Comparison of ENCODE assay signal across 29 mouse cellular contexts in genomic region chr17:72828687-72829086, GRCm38 (mm10). TPM values are rescaled to one million over a fixed set of nuclear protein-coding genes. Genes with fewer than 3 reads are reported as not detected.
DNase-seq lines count a peak whose midpoint lies in the region; ATAC-seq and TF ChIP-seq lines count a peak whose summit lies in the region.
"Had no signal": no experiment of that assay in that cellular context is flagged by ENCODE, and none has a peak within 500 bp of the region (broad histone marks: within the 10 kb centered on the region; RNA-seq: fewer than 3 reads in every experiment).

No protein-coding gene starts in this region.

- H3K4me2 ChIP-seq in heart, embryonic 15.5 days, result no peak overlapping the region
- peak overlapping the region; percentile 1; the same call in 1 of the 2 replicates for H3K4me2 ChIP-seq in intestine, postnatal 0 days (replicated peaks; ENCODE audit: low read depth)
- H3K4me2 ChIP-seq in stomach, postnatal 0 days (replicated peaks; ENCODE audit: low read depth), result no peak overlapping the region
- H3K4me2 ChIP-seq: embryonic facial prominence, embryonic 15.5 days; forebrain, embryonic 13.5 days; hindbrain, embryonic 15.5 days; limb, embryonic 12.5 days; liver, embryonic 15.5 days; midbrain, embryonic 12.5 days; neural tube, embryonic 12.5 days had no signal

- H3K9ac ChIP-seq in heart, embryonic 15.5 days, result no peak overlapping the region
- no peak overlapping the region for H3K9ac ChIP-seq in intestine, postnatal 0 days (ENCODE audit: low read depth, low read length)
- H3K9ac ChIP-seq in stomach, postnatal 0 days (ENCODE audit: low read length), result no peak overlapping the region
- H3K9ac ChIP-seq: embryonic facial prominence, embryonic 15.5 days; forebrain, embryonic 13.5 days; hindbrain, embryonic 15.5 days; limb, embryonic 12.5 days; liver, embryonic 15.5 days; midbrain, embryonic 12.5 days; neural tube, embryonic 12.5 days had no signal

- TF ChIP-seq EP300 in stomach, postnatal 0 days (optimal IDR thresholded peaks at IDR 0.05), result no peak

- TF ChIP-seq CTCF in intestine, postnatal 0 days (IDR thresholded peaks at IDR 0.05; ENCODE audit: low read depth), result no peak
- no peak for TF ChIP-seq CTCF in stomach, postnatal 0 days (IDR thresholded peaks at IDR 0.05; ENCODE audit: low read depth)

- ATAC-seq in heart, embryonic 15.5 days (replicated peaks; ENCODE audit: insufficient number of reproducible peaks, insufficient read depth, low FRiP score, low read depth), result 0 out of 2 replicates have a peak, but pooled peaks have one; percentile 7
- peak; percentile 90 for ATAC-seq in intestine, postnatal 0 days
- peak; percentile 73 for ATAC-seq in stomach, postnatal 0 days (ENCODE audit: low FRiP score, low TSS enrichment)
- ATAC-seq: activated CD4-positive, CD25-positive, alpha-beta regulatory T cell, adult 4 months; forebrain, embryonic 13.5 days; inflammation-experienced regulatory T-cells, adult 6 months had no signal

- DNase-seq in heart, adult 18-20 months, result no peak
- DNase-seq in urinary bladder, postnatal 14 days (ENCODE audit: low spot score), result peak; percentile 6
- DNase-seq in urinary bladder, postnatal 36 days (ENCODE audit: low spot score in 2 of 2), result no peak
- DNase-seq in stomach, postnatal 0 days (ENCODE audit: low spot score), result peak; percentile 27
- no peak for DNase-seq in right cerebral cortex, adult 2 months (ENCODE audit: low spot score in 2 of 2)
- no peak for DNase-seq in kidney, adult 9 months
- DNase-seq: B cell, adult 2 months; cerebellum, adult 8-10 months; cerebellum, postnatal 25 days; gastrocnemius, postnatal 10 days; right cerebral cortex, adult 18-20 months; right cerebral cortex, postnatal 4 days; thymus, adult 18-20 months; thymus, postnatal 36 days had no signal

- 56% methylated on average over 8 of the region's 8 CpGs for WGBS in heart, embryonic 15.5 days
- 42% methylated on average over 8 of the region's 8 CpGs for WGBS in intestine, postnatal 0 days
- 56% methylated on average over 8 of the region's 8 CpGs for WGBS in stomach, postnatal 0 days

- H3K27ac ChIP-seq in heart, embryonic 15.5 days, result no peak overlapping the region
- H3K27ac ChIP-seq in intestine, postnatal 0 days (ENCODE audit: low read depth, low read length), result peak overlapping the region; percentile 73; the same call in 1 of the 2 replicates
- H3K27ac ChIP-seq in stomach, postnatal 0 days (replicated peaks), result 0 out of 2 replicates have a peak overlapping the region, but pooled peaks have one; percentile 35
- H3K27ac ChIP-seq: embryonic facial prominence, embryonic 10.5 days; embryonic facial prominence, embryonic 15.5 days; forebrain, embryonic 13.5 days; hindbrain, embryonic 10.5 days; hindbrain, embryonic 15.5 days; limb, embryonic 12.5 days; liver, embryonic 15.5 days; midbrain, embryonic 12.5 days; neural tube, embryonic 12.5 days had no signal

- H3K4me3 ChIP-seq in heart, embryonic 15.5 days, result no peak overlapping the region
- no peak overlapping the region for H3K4me3 ChIP-seq in intestine, postnatal 0 days (ENCODE audit: low read depth, low read length)
- no peak overlapping the region for H3K4me3 ChIP-seq in stomach, postnatal 0 days (ENCODE audit: low read depth, low read length)
- H3K4me3 ChIP-seq: embryonic facial prominence, embryonic 10.5 days; embryonic facial prominence, embryonic 15.5 days; forebrain, embryonic 13.5 days; hindbrain, embryonic 10.5 days; hindbrain, embryonic 15.5 days; limb, embryonic 12.5 days; liver, embryonic 15.5 days; megakaryocyte, embryonic 14.5 days; midbrain, embryonic 12.5 days; myocyte; neural tube, embryonic 12.5 days had no signal

- H3K4me1 ChIP-seq in heart, embryonic 15.5 days (replicated peaks), result peaks cover 16% of the 10 kb centered on the region
- H3K4me1 ChIP-seq in intestine, postnatal 0 days (replicated peaks; ENCODE audit: control insufficient read depth, insufficient read depth, low read length), result 0 out of 2 replicates have a peak, but pooled peaks cover 3% of the 10 kb centered on the region
- H3K4me1 ChIP-seq in stomach, postnatal 0 days (replicated peaks; ENCODE audit: control insufficient read depth, insufficient read depth), result no peaks in the 10 kb centered on the region
- H3K4me1 ChIP-seq: embryonic facial prominence, embryonic 10.5 days; embryonic facial prominence, embryonic 15.5 days; forebrain, embryonic 13.5 days; hindbrain, embryonic 10.5 days; hindbrain, embryonic 15.5 days; limb, embryonic 12.5 days; liver, embryonic 15.5 days; midbrain, embryonic 12.5 days; neural tube, embryonic 12.5 days had no signal

- H3K36me3 ChIP-seq in heart, embryonic 15.5 days, result no peaks in the 10 kb centered on the region
- no peaks in the 10 kb centered on the region for H3K36me3 ChIP-seq in intestine, postnatal 0 days (ENCODE audit: control insufficient read depth, insufficient read depth)
- H3K36me3 ChIP-seq in stomach, postnatal 0 days (ENCODE audit: control insufficient read depth, insufficient read depth, low read length), result no peaks in the 10 kb centered on the region
- H3K36me3 ChIP-seq: embryonic facial prominence, embryonic 10.5 days; embryonic facial prominence, embryonic 15.5 days; hindbrain, embryonic 10.5 days; hindbrain, embryonic 15.5 days; limb, embryonic 12.5 days; liver, embryonic 15.5 days; midbrain, embryonic 12.5 days; neural tube, embryonic 12.5 days had no signal

- no peaks in the 10 kb centered on the region for H3K9me3 ChIP-seq in heart, embryonic 15.5 days (replicated peaks)
- no peaks in the 10 kb centered on the region for H3K9me3 ChIP-seq in intestine, postnatal 0 days (ENCODE audit: control insufficient read depth)
- no peaks in the 10 kb centered on the region for H3K9me3 ChIP-seq in stomach, postnatal 0 days (ENCODE audit: control insufficient read depth, low read length)
- H3K9me3 ChIP-seq: embryonic facial prominence, embryonic 10.5 days; embryonic facial prominence, embryonic 15.5 days; forebrain, embryonic 13.5 days; hindbrain, embryonic 10.5 days; hindbrain, embryonic 15.5 days; limb, embryonic 12.5 days; liver, embryonic 15.5 days; megakaryocyte, embryonic 14.5 days; midbrain, embryonic 12.5 days; neural tube, embryonic 12.5 days had no signal

- no peaks in the 10 kb centered on the region for H3K27me3 ChIP-seq in heart, embryonic 15.5 days
- H3K27me3 ChIP-seq in intestine, postnatal 0 days (replicated peaks; ENCODE audit: control insufficient read depth, insufficient read depth, low read length), result no peaks in the 10 kb centered on the region
- no peaks in the 10 kb centered on the region for H3K27me3 ChIP-seq in stomach, postnatal 0 days (ENCODE audit: control insufficient read depth, insufficient read depth, low read length)
- H3K27me3 ChIP-seq: embryonic facial prominence, embryonic 15.5 days; forebrain, embryonic 13.5 days; hindbrain, embryonic 15.5 days; midbrain, embryonic 12.5 days; neural tube, embryonic 12.5 days had no signal

RNA-seq across cellular contexts. Expression of gene Ypel5, which starts 7.6 kb away (rescaled TPM):
- polyA plus RNA-seq in heart, embryonic 15.5 days (2015; fragmentation: Nextera tagmentation; extraction: Ambion mirVana), result 64.3 and 67.7 TPM in 2 replicates
- total RNA-seq in heart, adult 18-20 months (2021), result 10 to 100 TPM; 39.3 to 42.8 TPM
- polyA plus RNA-seq in intestine, postnatal 0 days (2015; fragmentation: Nextera tagmentation; extraction: Ambion mirVana), result 95.3 and 96.8 TPM in 2 replicates
- polyA plus RNA-seq in stomach, postnatal 0 days (2015; fragmentation: Nextera tagmentation; extraction: Ambion mirVana), result 67.3 and 69.5 TPM in 2 replicates

Comparison
In these comparisons a context has a peak if more than half of its experiments do, and no peak if none do; other contexts are left out.
1. DNase-seq: peak in urinary bladder, postnatal 14 days (single experiment) and stomach, postnatal 0 days (single experiment); none in heart, adult 18-20 months (0 of 2), urinary bladder, postnatal 36 days (0 of 2), right cerebral cortex, adult 2 months (0 of 2) and kidney, adult 9 months (single experiment).
2. ATAC-seq: peak in every context shown above with its lines; median percentile 90 in intestine, postnatal 0 days; 73 in stomach, postnatal 0 days; 7 in heart, embryonic 15.5 days.